Mouse (Mus musculus): Measurements from ENCODE around the gene Kcnh1.

GRCm38 (mm10) chr1:192368336-192368735 is 177.8 kb downstream of the Kcnh1 start:
- TF ChIP-seq POLR2A (IDR thresholded peaks at IDR 0.05; ENCODE audit: low read depth, low read length) (no peak), CTCF (IDR thresholded peaks at IDR 0.05; ENCODE audit: extremely low read depth, insufficient read length, insufficient replicate concordance, low read depth, low read length) (no peak)

Measured in small intestine, adult 2 months (tissue).